Mouse (Mus musculus): Measurements from ENCODE around the gene Tanc1. TPM values are rescaled to one million over a fixed set of nuclear protein-coding genes. Genes with fewer than 3 reads are reported as not detected.

Gene Tanc1
- total RNA-seq, 2 experiments from 2014 or later: 118 to 124 TPM

GRCm38 (mm10) chr2:59793337-59793736 lies 181.5 kb downstream of the Tanc1 start:
- Histone ChIP-seq H3K4me3 (no peak overlapping the region), H3K27ac (peak overlapping the region; percentile 75; the same call in 1 of the 2 replicates)
- DNase-seq (ENCODE audit: low spot score in 2 of 2): no peak
- no peak for TF ChIP-seq CTCF (conservative IDR thresholded peaks at IDR 0.05)

DNA sequence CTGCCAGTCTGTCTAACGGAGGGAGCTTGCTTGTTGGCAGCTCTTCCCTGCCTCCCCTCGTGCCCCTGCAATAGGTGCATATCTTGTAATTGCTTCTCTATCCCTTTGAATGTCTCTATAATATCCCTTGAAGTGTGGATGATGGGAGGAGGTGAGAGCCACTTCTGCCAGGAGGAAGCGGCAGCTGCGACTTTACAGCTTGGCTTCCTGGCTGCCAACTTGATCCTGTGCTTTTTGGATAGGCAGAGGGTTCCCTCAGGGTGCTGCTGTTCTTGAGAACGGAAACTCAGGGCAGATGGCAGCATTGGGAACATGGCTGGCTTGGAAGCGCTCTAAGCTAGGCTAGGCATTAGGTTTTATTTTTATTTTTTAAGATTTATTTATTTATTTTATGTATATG lies 183.0 kb downstream of the Tanc1 start:
- H3K4me3 ChIP-seq: no peak overlapping the region
- peak overlapping the region; percentile 75; the same call in 1 of the 2 replicates for H3K27ac ChIP-seq
- DNase-seq (ENCODE audit: low spot score in 2 of 2): peak; percentile 58 to 70
- no peak for TF ChIP-seq CTCF (conservative IDR thresholded peaks at IDR 0.05)

- no peak for DNase-seq (ENCODE audit: low spot score in 2 of 2)
- Histone ChIP-seq H3K27ac (no peak overlapping the region), H3K4me3 (no peak overlapping the region)
- no peak for TF ChIP-seq CTCF (conservative IDR thresholded peaks at IDR 0.05)
These were observed 187.2 kb downstream of the Tanc1 start for GRCm38 (mm10) chr2:59798934-59799532.

DNA sequence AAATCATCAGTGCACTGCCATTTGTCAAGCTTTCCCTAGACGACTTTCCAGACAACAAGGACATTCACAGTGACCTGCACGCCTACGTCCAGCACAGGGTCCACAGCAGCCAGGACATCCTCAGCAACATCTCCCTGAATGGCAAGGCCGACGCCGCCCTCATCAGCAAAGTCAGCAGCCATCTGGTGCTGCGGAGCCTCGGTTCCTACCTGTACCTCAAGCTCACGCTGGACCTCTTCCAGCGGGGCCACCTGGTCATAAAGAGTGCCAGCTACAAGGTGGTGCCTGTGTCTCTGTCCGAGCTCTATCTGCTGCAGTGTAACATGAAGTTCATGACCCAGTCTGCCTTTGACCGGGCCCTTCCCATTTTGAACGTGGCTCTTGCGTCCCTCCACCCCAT lies 187.7 kb downstream of the Tanc1 start:
- no peak overlapping the region for H3K4me3 ChIP-seq
- no peak overlapping the region for H3K27ac ChIP-seq
- no peak for TF ChIP-seq CTCF (conservative IDR thresholded peaks at IDR 0.05)
- no peak for DNase-seq (ENCODE audit: low spot score in 2 of 2)

GRCm38 (mm10) chr2:59800481-59801266 lies 188.8 kb downstream of the Tanc1 start:
- Histone ChIP-seq H3K4me3 (no peak overlapping the region), H3K27ac (no peak overlapping the region)
- TF ChIP-seq CTCF (conservative IDR thresholded peaks at IDR 0.05): no peak
- DNase-seq (ENCODE audit: low spot score in 2 of 2): no peak

GRCm38 (mm10) chr2:59802722-59803387 lies 191.0 kb downstream of the Tanc1 start:
- no peak for TF ChIP-seq CTCF (conservative IDR thresholded peaks at IDR 0.05)
- DNase-seq (ENCODE audit: low spot score in 2 of 2): no peak
- H3K27ac ChIP-seq: no peak overlapping the region
- H3K4me3 ChIP-seq: no peak overlapping the region

- no peak for TF ChIP-seq CTCF (conservative IDR thresholded peaks at IDR 0.05)
- DNase-seq (ENCODE audit: low spot score in 2 of 2): no peak
These were observed 193.8 kb downstream of the Tanc1 start for GRCm38 (mm10) chr2:59805595-59805994.

GRCm38 (mm10) chr2:59806038-59806437 lies 194.2 kb downstream of the Tanc1 start:
- TF ChIP-seq CTCF (conservative IDR thresholded peaks at IDR 0.05): no peak
- Histone ChIP-seq H3K4me3 (no peak overlapping the region), H3K27ac (0 out of 2 replicates have a peak overlapping the region, but pooled peaks have one; percentile 11)
- DNase-seq (ENCODE audit: low spot score in 2 of 2): no peak

More at GRCm38 (mm10) chr2:59805595-59805994, 193.8 kb downstream of the Tanc1 start:
- Histone ChIP-seq H3K27ac (0 out of 2 replicates have a peak overlapping the region, but pooled peaks have one; percentile 11), H3K4me3 (no peak overlapping the region)

GRCm38 (mm10) chr2:59808608-59809007 lies 196.8 kb downstream of the Tanc1 start:
- TF ChIP-seq CTCF (conservative IDR thresholded peaks at IDR 0.05): no peak
- no peak for DNase-seq (ENCODE audit: low spot score in 2 of 2)
- Histone ChIP-seq H3K27ac (no peak overlapping the region), H3K4me3 (no peak overlapping the region)

DNA sequence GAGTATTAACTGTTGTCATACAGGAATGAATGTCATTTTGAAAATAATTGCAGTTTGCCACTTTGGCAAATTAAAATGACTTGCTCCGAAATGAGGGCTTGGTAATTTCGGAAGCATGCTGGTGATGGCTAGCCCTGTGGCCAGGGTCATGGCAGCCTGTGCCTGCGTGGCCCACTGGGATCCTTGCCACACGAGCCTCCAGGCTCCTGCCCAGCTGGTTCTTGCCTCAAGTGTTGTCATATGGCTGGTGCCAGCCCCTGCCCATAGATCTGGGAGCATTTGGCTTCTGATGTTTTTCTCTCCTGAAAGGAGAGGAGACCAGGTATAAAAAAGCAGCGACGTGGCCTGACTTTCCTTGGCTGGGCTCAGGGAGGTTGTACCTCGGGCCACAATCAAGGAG lies 198.2 kb downstream of the Tanc1 start:
- DNase-seq (ENCODE audit: low spot score in 2 of 2): no peak
- TF ChIP-seq CTCF (conservative IDR thresholded peaks at IDR 0.05): no peak
- H3K27ac ChIP-seq: peak overlapping the region; percentile 29; the same call in 1 of the 2 replicates
- H3K4me3 ChIP-seq: no peak overlapping the region

DNA sequence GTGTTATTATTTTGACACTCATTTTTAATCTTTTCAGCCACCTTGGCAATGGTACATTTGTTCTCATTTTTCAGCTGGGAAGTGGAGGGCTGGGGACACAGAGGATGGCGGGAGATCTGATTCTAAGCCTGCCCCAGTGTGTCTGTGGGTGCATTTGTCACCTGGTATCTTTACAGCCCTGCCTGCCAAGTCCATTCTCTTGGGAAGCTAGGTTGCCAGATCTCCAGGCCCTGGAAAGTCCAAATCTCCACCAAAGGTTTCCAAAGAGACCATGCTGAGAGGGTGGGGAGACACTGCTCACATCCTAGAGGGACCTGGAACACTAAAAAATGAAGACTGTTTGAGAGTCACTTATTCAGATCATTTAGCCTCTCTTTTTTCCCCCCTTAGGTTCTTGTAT lies 199.4 kb downstream of the Tanc1 start:
- Histone ChIP-seq H3K27ac (peak overlapping the region; percentile 3; the same call in 1 of the 2 replicates), H3K4me3 (no peak overlapping the region)
- TF ChIP-seq CTCF (conservative IDR thresholded peaks at IDR 0.05): no peak

DNA sequence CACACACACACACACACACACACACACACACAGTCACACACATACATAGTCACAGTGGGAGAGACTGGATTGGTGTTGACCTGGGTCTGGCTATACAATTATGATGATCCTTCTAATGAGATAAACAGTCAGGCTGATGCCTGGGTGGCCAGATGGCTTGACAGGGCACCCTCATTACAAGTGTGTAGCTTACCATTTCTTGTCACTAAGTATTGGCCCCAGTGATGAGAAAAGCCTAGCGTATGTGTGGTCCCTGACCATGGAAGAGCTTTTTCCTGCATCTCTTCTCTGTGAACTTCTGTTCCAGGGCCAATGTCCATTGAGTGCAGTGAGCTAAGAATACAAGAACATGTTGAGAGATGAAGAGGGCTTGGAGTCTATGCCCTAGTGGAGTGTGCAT lies 200.8 kb downstream of the Tanc1 start:
- no peak overlapping the region for H3K27ac ChIP-seq
- TF ChIP-seq CTCF (conservative IDR thresholded peaks at IDR 0.05): no peak
- no peak for DNase-seq (ENCODE audit: low spot score in 2 of 2)
- no peak overlapping the region for H3K4me3 ChIP-seq

More for the DNA sequence above, 199.4 kb downstream of the Tanc1 start:
- DNase-seq (ENCODE audit: low spot score in 2 of 2): no peak

- TF ChIP-seq CTCF (conservative IDR thresholded peaks at IDR 0.05): no peak
- Histone ChIP-seq H3K4me3 (no peak overlapping the region), H3K27ac (no peak overlapping the region)
- DNase-seq (ENCODE audit: low spot score in 2 of 2): no peak
These were observed 201.6 kb downstream of the Tanc1 start for GRCm38 (mm10) chr2:59813457-59813856.

All from layer of hippocampus, adult 2 months (tissue).